Mouse (Mus musculus) embryonic stem cell, embryonic (primary cell): Measurements from ENCODE around the gene Pdha2.

Experiments
- CTCF ChIA-PET, 4 experiments: fragments of 300-600 bp in 2 of 4; fragments of 350-600 bp in 2 of 4; sonication (Branson Sonifier 250); formaldehyde crosslinking; loops; one replicate each; lab custom pipeline; 2022; ENCODE audit warnings: inconsistent platforms in 2 of 4; lab: Charles Lee
- POLR2A ChIA-PET, 4 experiments: fragments of 300-600 bp in 2 of 4; fragments of 350-600 bp in 2 of 4; sonication (Branson Sonifier 250); formaldehyde crosslinking; loops; one replicate each; lab custom pipeline; 2022; ENCODE audit warnings: antibody characterized with exemption in 4 of 4, inconsistent platforms in 1 of 4; lab: Charles Lee

Gene Pdha2

DNA sequence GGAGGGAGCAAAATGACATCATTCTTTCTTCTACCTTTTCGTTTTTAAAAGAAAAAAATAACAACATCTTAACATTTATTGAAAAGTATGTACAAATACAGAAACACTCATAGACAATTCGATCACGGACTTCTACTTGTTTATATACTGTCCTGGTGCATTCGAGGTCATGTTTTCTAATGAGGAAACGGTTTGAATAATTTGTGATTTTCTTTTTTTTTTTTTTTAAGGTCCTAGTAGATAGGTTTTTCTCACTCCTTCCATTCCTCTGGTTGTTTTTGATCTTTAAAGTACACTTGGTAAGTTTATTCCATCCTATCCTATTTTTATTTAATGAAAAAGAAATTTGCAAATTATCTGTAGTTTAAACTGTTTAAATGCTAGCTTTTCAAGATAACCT is at the start of gene Pdha2:
Gene Pdha2, minus strand, starts transcription at position 101 of the 400 bp plus-strand sequence.
- CTCF ChIA-PET: no interaction called here
- POLR2A ChIA-PET: interaction anchor here in 2 of 4 experiments (0.6 kb wide), 2 partner anchors 26 to 1864 kb away, joined by 3 to 4 read pairs; no protein-coding TSS in a partner anchor

DNA sequence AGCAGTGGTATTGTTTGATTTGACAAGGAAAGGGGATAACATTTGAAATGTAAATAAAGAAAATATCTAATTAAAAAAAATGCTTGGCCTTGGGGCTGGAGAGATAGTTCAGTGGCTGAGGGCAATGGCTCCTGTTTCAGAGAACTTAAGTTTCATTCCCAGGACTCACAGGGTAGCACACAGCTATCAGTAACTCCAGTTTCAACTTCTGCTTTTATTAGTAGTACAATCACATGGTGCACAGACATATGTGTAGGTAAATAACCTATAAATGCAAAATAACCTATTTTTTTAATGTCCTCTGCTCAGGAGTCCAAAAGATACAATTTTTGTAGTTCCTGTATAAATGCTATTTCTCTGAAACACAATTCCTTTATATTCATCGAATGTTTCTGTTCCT is 48.4 kb upstream of the Pdha2 start:
- CTCF ChIA-PET: no interaction called here
- POLR2A ChIA-PET: no interaction called here

DNA sequence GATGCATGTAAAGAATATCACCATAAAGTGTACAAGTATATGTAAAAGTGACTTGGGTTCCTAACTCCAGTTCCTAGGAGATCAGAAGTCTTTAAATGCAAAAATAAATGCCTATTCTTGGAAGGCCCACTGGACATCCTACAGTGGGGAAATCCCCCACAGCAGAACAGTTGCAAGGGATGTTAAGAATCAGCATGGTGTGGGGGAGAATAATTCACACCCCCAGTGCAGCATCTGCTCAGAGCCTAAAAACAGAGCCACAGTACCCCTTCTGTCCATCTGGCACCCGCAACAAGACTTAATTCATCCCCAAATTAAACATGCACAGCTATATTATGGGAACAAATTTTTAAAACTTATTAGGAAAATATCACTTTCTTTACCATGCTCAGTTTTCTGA is 39.3 kb upstream of the Pdha2 start:
- ChIA-PET CTCF (no interaction called here), POLR2A (no interaction called here)

DNA sequence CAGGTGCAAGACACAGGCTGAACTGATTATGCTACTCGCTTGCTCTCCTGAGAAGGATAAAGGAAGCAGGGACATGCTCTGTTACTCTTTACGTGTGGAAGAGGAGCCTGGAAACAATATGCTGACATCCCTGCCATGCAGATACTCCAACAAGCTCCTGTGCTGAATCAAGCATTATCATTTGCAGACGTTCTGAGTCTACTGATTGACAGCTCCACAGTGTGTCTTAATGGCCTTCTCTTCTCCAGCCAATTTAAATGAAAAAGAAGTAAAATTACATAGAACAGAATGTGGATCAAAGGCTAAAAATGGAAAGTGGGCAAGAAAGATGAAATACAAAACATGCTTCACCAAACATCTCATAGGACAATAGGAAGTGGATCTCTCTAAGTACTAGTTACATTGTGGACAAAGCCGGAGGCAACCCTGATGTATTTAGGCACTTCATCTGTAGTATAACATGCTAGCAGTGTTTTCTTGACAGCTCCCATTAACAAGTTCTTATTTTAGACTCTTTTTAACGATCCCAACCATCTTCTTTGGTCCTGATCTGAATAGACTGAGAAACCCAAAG is 32.7 kb upstream of the Pdha2 start:
- ChIA-PET CTCF (no interaction called here), POLR2A (interaction anchor here in 1 of 4 experiments (0.6 kb wide), 1 partner anchor 21 kb away, joined by 3 read pairs; no protein-coding TSS in a partner anchor)

GRCm38 (mm10) chr3:141238071-141238470 is 25.9 kb upstream of the Pdha2 start:
- CTCF ChIA-PET: no interaction called here
- POLR2A ChIA-PET: interaction anchor here in 1 of 4 experiments (0.7 kb wide), 1 partner anchor 26 kb away, joined by 4 read pairs; no protein-coding TSS in a partner anchor

- ChIA-PET POLR2A (no interaction called here), CTCF (no interaction called here)
Observed at GRCm38 (mm10) chr3:141229148-141229547, 17.0 kb upstream of the Pdha2 start.

DNA sequence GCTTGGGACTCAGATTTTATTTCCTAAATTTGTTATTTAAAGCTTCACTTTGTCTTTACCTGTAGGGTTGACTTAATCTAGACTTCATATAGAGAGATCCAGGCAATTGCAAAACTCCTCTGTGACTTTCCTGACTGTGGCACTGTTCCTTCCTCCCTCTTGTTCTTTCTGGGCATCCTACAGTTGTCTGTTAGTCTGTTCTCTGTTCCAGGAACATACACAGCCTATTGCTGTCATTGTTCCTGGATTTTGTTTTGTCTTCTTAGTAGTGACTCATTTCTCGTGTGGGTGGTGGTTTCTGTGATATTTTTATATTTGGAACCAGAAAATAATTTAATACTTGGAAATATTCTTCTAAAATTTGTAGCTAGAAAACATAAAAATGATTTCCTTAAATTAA is 10.2 kb upstream of the Pdha2 start:
- POLR2A ChIA-PET: no interaction called here
- CTCF ChIA-PET: no interaction called here

GRCm38 (mm10) chr3:141218561-141218960 is 6.4 kb upstream of the Pdha2 start:
- CTCF ChIA-PET: no interaction called here
- POLR2A ChIA-PET: no interaction called here

GRCm38 (mm10) chr3:141216999-141217398 is 4.8 kb upstream of the Pdha2 start:
- CTCF ChIA-PET: no interaction called here
- POLR2A ChIA-PET: no interaction called here

DNA sequence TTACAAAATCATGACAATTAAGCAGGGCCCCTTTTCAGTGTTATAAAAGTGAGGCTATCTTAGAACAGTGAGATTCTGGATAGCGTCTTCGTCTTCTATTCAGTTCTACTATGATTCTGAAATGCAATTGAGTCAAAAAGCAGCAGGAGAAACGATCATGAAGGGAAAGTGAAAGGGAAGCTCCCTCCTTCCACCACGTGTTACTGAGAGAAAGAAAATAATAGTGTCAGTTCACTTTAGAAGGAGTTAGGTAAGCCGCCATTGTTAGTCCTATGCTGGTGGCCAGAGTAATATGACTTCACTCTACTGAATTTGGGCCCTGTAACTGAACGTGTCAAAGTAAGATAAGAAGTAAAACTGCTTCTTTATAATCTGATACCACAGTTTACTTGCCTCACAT is 4.1 kb upstream of the Pdha2 start:
- CTCF ChIA-PET: no interaction called here
- POLR2A ChIA-PET: no interaction called here

DNA sequence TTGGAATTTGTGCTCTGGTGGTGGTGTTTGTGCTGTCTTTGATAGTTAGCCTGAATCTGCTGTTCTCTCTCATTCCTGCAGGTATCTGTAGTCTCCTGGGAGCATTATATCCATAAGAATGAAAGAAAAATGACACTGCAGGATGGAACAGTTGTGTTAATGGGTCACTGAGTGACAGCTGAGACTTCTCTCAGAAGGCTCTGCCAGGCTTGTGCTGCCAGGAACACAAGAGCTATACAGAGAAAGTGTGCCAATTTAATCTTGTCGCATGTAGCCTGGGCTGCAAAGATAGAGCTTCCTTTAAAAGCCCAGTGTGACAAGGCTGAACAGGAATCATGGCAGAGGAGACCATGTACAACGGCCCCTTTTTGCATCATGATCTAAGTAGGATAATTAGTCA is 2.6 kb upstream of the Pdha2 start:
- POLR2A ChIA-PET: no interaction called here
- CTCF ChIA-PET: no interaction called here

- POLR2A ChIA-PET: no interaction called here
- CTCF ChIA-PET: no interaction called here
Observed at GRCm38 (mm10) chr3:141214197-141214596, 2.0 kb upstream of the Pdha2 start.

- ChIA-PET POLR2A (interaction anchor here in 1 of 4 experiments (0.6 kb wide), 1 partner anchor 26 kb away, joined by 4 read pairs; no protein-coding TSS in a partner anchor), CTCF (no interaction called here)
Observed at GRCm38 (mm10) chr3:141211644-141212043, 511 bp downstream of the Pdha2 start.

- ChIA-PET POLR2A (interaction anchor here in 1 of 4 experiments (0.6 kb wide), 1 partner anchor 202 kb away, joined by 3 read pairs; no protein-coding TSS in a partner anchor), CTCF (no interaction called here)
Observed at GRCm38 (mm10) chr3:141201766-141202165, 10.4 kb downstream of the Pdha2 start.

DNA sequence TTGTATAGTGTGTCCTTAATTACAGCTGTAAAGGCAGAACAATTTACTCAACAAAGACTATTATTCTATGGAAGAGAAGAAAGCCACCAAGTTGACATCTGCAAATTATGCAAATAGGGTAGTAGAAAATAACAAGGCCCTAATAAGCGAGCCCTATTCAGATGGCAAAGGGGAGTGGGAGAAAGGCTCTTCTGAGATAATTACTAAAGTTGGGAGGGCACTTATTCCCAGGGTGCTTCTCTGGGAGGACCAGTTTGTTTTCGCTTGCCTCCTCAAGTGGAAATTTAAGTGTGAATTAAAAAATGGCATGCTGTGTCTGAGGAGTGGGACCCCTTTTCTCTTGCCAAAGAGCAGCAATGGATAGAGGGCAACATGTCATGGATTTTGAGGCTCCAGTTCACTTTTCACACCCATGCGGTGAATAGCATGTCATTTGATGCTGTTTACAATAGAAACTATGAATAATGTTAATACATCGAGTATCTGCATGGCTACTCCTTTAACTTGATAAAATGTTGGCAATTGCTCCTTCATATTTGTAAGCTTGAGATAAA is 14.8 kb downstream of the Pdha2 start:
- CTCF ChIA-PET: no interaction called here
- POLR2A ChIA-PET: no interaction called here

- CTCF ChIA-PET: no interaction called here
Observed at GRCm38 (mm10) chr3:141191653-141192052, 20.5 kb downstream of the Pdha2 start.

DNA sequence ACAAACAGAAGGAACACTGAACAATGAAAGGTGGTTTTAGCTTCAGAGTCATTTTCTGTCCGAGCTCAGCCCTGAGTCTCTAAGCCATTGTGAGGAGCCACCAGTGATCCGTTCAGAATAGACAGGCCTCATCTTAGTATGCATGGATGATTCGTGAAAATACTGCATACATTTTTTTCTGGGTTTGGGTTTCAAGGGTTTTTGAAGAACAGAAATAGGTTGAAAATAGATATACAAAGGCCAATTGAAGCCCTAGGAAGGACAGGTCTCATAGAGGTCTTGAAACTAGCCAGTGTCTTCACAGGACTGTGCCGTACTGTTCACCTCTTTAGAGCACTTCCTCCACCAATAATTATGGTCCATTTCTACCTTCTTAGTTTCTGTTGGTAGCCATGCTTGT is 21.7 kb downstream of the Pdha2 start:
- ChIA-PET POLR2A (no interaction called here), CTCF (no interaction called here)

More at GRCm38 (mm10) chr3:141191653-141192052, 20.5 kb downstream of the Pdha2 start:
- POLR2A ChIA-PET: no interaction called here

DNA sequence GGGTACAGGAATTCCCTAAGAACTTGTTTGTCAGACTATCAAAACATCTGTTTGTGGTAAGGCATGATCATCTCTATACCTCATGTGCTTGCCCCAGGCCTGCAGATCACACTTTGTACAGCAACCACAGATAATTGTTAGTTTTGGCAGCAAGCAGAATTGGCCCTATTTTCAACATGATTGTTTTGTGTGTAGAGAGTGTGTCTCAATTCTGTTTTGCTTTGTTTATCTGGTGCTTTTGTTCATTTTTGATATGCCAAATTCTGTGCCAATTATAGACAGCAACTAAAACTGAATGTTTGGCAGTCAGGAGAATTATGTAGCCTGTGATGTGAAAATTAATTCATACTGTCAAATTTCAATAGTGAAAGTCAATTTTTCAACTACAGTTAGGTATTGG is 51.2 kb downstream of the Pdha2 start:
- CTCF ChIA-PET: no interaction called here
- POLR2A ChIA-PET: no interaction called here
